Mouse (Mus musculus) forebrain, postnatal 0 days (tissue): ENCODE measurements at regions not wholly inside any gene's neighbourhood (a gene's known extent, or its start where the extent isn't known, plus 50 kb on each side); places are given as distances from the start of the nearest gene placed in this dataset.

ENCODE experiments used
- ATAC-seq: fragments of 200-750 bp; cut with Nextera tagmentation; 2 replicates; pipeline ENCODE4 v1.8.0; 2017; ENCODE audit warnings: mild to moderate bottlenecking, moderate library complexity
- DNase-seq: peaks from one replicate; pipeline ENCODE4 v3.0.0-alpha.2; 2015
- H3K27ac ChIP-seq: fragments of 300-500 bp; sonication (generic); 2 replicates; pipeline ENCODE4 v1.5.1; 2014; ENCODE audit warnings: low read depth, mild to moderate bottlenecking, antibody characterized with exemption, low read length, moderate library complexity, mixed read lengths
- H3K27me3 ChIP-seq: fragments of 300-500 bp; sonication (generic); 2 replicates; pipeline ENCODE4 v1.6.1; 2014; ENCODE audit warnings: mild to moderate bottlenecking, low read length, mixed read lengths; ENCODE audit not compliant: insufficient read depth
- H3K36me3 ChIP-seq: fragments of 300-500 bp; sonication (generic); 2 replicates; pipeline ENCODE4 v1.6.1; 2014; ENCODE audit warnings: mild to moderate bottlenecking, moderate library complexity; ENCODE audit not compliant: insufficient read depth
- H3K4me1 ChIP-seq: fragments of 300-500 bp; sonication (generic); 2 replicates; pipeline ENCODE4 v1.6.1; 2014; ENCODE audit warnings: antibody characterized with exemption; ENCODE audit not compliant: insufficient read depth
- H3K4me2 ChIP-seq: fragments of 300-500 bp; sonication (generic); 2 replicates; pipeline ENCODE4 v1.6.1; 2014; ENCODE audit warnings: low read depth, mild to moderate bottlenecking, moderate library complexity
- H3K4me3 ChIP-seq: fragments of 300-500 bp; sonication (generic); 2 replicates; pipeline ENCODE4 v1.5.1; 2014; ENCODE audit warnings: low read depth, low read length, mixed read lengths
- H3K9ac ChIP-seq: fragments of 300-500 bp; sonication (generic); 2 replicates; pipeline ENCODE4 v1.6.1; 2014; ENCODE audit warnings: mild to moderate bottlenecking
- H3K9me3 ChIP-seq: fragments of 300-500 bp; sonication (generic); 2 replicates; pipeline ENCODE4 v1.6.1; 2016; ENCODE audit warnings: low read length
- CTCF ChIP-seq: sonication (generic); IDR thresholded peaks from 2 replicates; pipeline ENCODE4 v1.5.1; 2016; ENCODE audit warnings: antibody characterized with exemption, control low read depth, low read depth
- WGBS: fragments of 180-500 bp; shearing (Covaris S2); extraction: QIAGEN DNeasy Blood & Tissue Kit; methylation state at CpG from one replicate; pipeline ENCODE4 v1.1.7; 2014; 5-methylcytosine and 5-hydroxymethylcytosine counted together

- Histone ChIP-seq H3K9me3 (no peaks in the 10 kb centered on the region), H3K36me3 (no peaks in the 10 kb centered on the region), H3K27me3 (no peaks in the 10 kb centered on the region), H3K4me1 (no peaks in the 10 kb centered on the region), H3K27ac (no peak overlapping the region), H3K9ac (no peak overlapping the region), H3K4me2 (no peak overlapping the region), H3K4me3 (no peak overlapping the region)
- ATAC-seq: 0 out of 2 replicates have a peak, but pooled peaks have one; percentile 25
- no peak for TF ChIP-seq CTCF
- 11% methylated on average over 10 of the region's 10 CpGs for WGBS
- no peak for DNase-seq
Observed at GRCm38 (mm10) chr11:48502011-48502806, 297.9 kb upstream of the Rack1 start.

- 82% methylated on average over 1 of the region's 1 CpGs for WGBS
Observed at GRCm38 (mm10) chr11:48499057-48499456, 301.1 kb upstream of the Rack1 start.

GRCm38 (mm10) chr11:48488308-48488707, 311.8 kb upstream of the Rack1 start:
- no peak overlapping the region for H3K27ac ChIP-seq
- DNase-seq (no peak), ATAC-seq (no peak)
- H3K4me1 ChIP-seq: no peaks in the 10 kb centered on the region
- no peaks in the 10 kb centered on the region for H3K27me3 ChIP-seq
- 67% methylated on average over 1 of the region's 1 CpGs for WGBS
- H3K36me3 ChIP-seq: no peaks in the 10 kb centered on the region
- no peak for TF ChIP-seq CTCF
- no peak overlapping the region for H3K4me3 ChIP-seq
- H3K9me3 ChIP-seq: no peaks in the 10 kb centered on the region
- H3K9ac ChIP-seq: no peak overlapping the region
- no peak overlapping the region for H3K4me2 ChIP-seq

More at GRCm38 (mm10) chr11:48499057-48499456, 301.1 kb upstream of the Rack1 start:
- Histone ChIP-seq H3K4me3 (no peak overlapping the region), H3K4me1 (no peaks in the 10 kb centered on the region), H3K36me3 (no peaks in the 10 kb centered on the region), H3K9ac (no peak overlapping the region), H3K27me3 (no peaks in the 10 kb centered on the region), H3K4me2 (no peak overlapping the region), H3K27ac (no peak overlapping the region), H3K9me3 (no peaks in the 10 kb centered on the region)
- ATAC-seq: no peak
- no peak for DNase-seq
- TF ChIP-seq CTCF: no peak

- TF ChIP-seq CTCF: no peak
- DNase-seq (no peak), ATAC-seq (no peak)
- no peak overlapping the region for H3K9ac ChIP-seq
- 38% methylated on average over 4 of the region's 4 CpGs for WGBS
- H3K36me3 ChIP-seq: no peaks in the 10 kb centered on the region
- no peak overlapping the region for H3K4me2 ChIP-seq
- no peak overlapping the region for H3K4me3 ChIP-seq
- H3K9me3 ChIP-seq: no peaks in the 10 kb centered on the region
- no peak overlapping the region for H3K27ac ChIP-seq
- H3K4me1 ChIP-seq: no peaks in the 10 kb centered on the region
- H3K27me3 ChIP-seq: no peaks in the 10 kb centered on the region
Observed at GRCm38 (mm10) chr11:48464036-48464435, 336.1 kb upstream of the Rack1 start.

GRCm38 (mm10) chr11:48449883-48450282, 350.2 kb upstream of the Rack1 start:
- H3K9me3 ChIP-seq: no peaks in the 10 kb centered on the region
- whole genome bisulfite sequencing: 41% methylated on average over 1 of the region's 1 CpGs
- H3K36me3 ChIP-seq: no peaks in the 10 kb centered on the region
- TF ChIP-seq CTCF: no peak
- ATAC-seq: peak; percentile 66; the same call in 1 of the 2 replicates
- H3K27me3 ChIP-seq: no peaks in the 10 kb centered on the region
- H3K4me3 ChIP-seq: no peak overlapping the region
- H3K4me1 ChIP-seq: no peaks in the 10 kb centered on the region
- H3K4me2 ChIP-seq: no peak overlapping the region
- no peak for DNase-seq
- no peak overlapping the region for H3K27ac ChIP-seq
- no peak overlapping the region for H3K9ac ChIP-seq

- ATAC-seq (no peak), DNase-seq (no peak)
- Histone ChIP-seq H3K4me1 (no peaks in the 10 kb centered on the region), H3K9ac (no peak overlapping the region), H3K27me3 (no peaks in the 10 kb centered on the region), H3K4me3 (no peak overlapping the region), H3K4me2 (no peak overlapping the region), H3K36me3 (no peaks in the 10 kb centered on the region), H3K27ac (no peak overlapping the region), H3K9me3 (no peaks in the 10 kb centered on the region)
- TF ChIP-seq CTCF: no peak
- WGBS: 28% methylated on average over 5 of the region's 5 CpGs
Observed at GRCm38 (mm10) chr11:48442534-48443254, 357.4 kb upstream of the Rack1 start.

- no peaks in the 10 kb centered on the region for H3K27me3 ChIP-seq
- H3K27ac ChIP-seq: no peak overlapping the region
- no peaks in the 10 kb centered on the region for H3K9me3 ChIP-seq
- no peak overlapping the region for H3K9ac ChIP-seq
- DNase-seq (no peak), ATAC-seq (no peak)
- H3K4me1 ChIP-seq: no peaks in the 10 kb centered on the region
- H3K36me3 ChIP-seq: no peaks in the 10 kb centered on the region
- no peak overlapping the region for H3K4me3 ChIP-seq
- 73% methylated on average over 3 of the region's 3 CpGs for WGBS
- no peak for TF ChIP-seq CTCF
- H3K4me2 ChIP-seq: no peak overlapping the region
Observed at GRCm38 (mm10) chr11:48436712-48437111, 363.4 kb upstream of the Rack1 start.
